Mouse (Mus musculus) adrenal gland, postnatal 14 days (tissue): ENCODE measurements around the gene Mtf2. TPM values are rescaled to one million over a fixed set of nuclear protein-coding genes. Genes with fewer than 3 reads are reported as not detected.
"Not testable (repeated sequence)": the region's sequence is repeated elsewhere in the genome, so short reads cannot be mapped to it uniquely, and the experiment has no call there.

Source experiments
- DNase-seq: peaks from one replicate; pipeline ENCODE4 v3.0.0; 2021; ENCODE audit warnings: mixed read lengths
- long read RNA-seq, 2 experiments: library from polyadenylated mRNA; stranded (forward); transcript quantifications; one replicate each; pipeline ENCODE4 v2.0.0; 2021
- total RNA-seq: library from RNA; stranded (reverse); gene quantifications from 2 replicates; pipeline ENCODE4 v1.2.3, GENCODE M21; 2021

The Mtf2 gene
- total RNA-seq: 22.7 and 27.9 TPM in 2 replicates
- long read RNA-seq, experiment 1, partial matches to known transcripts: 3 of 15 reads
- long read RNA-seq, experiment 1, other reads (novel, unspliced or antisense): 11 of 15 reads
- long read RNA-seq, experiment 2, full-length matches to known transcripts: 3 of 11 reads
- long read RNA-seq, experiment 2, partial matches to known transcripts: 3 of 11 reads
- long read RNA-seq, experiment 2, other reads (novel, unspliced or antisense): 5 of 11 reads

- DNase-seq: peak; percentile 97
Observed at GRCm38 (mm10) chr5:108065465-108066411, at the start of gene Mtf2. Gene Mtf2, plus strand, starts transcription at chr5:108065674.

- no peak for DNase-seq
Observed at GRCm38 (mm10) chr5:108017232-108017631, 48.2 kb upstream of the Mtf2 start.

DNA sequence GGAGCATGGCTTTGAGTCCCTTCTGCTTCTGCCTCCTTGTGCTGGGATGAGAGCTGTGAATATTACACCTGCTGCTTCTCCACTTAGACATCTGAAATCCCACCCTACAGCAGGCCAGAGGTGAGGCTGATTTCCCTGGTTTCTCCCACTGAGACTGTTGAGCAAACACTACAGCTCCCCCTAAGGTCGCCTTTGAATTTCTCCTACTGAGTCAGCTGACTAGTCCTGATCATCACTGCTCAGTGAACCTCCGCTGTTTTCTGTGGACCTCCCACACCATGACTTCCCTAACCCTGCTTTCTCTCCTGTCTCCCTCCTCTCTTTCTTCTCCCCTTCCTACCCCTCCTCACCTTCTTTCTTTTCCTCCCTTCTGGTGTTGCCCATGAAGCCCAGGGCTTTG lies 46.1 kb upstream of the Mtf2 start:
- no peak for DNase-seq

- DNase-seq: no peak
Observed at GRCm38 (mm10) chr5:108021346-108021745, 44.1 kb upstream of the Mtf2 start.

- no peak for DNase-seq
Observed at GRCm38 (mm10) chr5:108028230-108028629, 37.2 kb upstream of the Mtf2 start.

- DNase-seq: not testable (repeated sequence)
Observed at GRCm38 (mm10) chr5:108028797-108029536, 36.5 kb upstream of the Mtf2 start.

DNA sequence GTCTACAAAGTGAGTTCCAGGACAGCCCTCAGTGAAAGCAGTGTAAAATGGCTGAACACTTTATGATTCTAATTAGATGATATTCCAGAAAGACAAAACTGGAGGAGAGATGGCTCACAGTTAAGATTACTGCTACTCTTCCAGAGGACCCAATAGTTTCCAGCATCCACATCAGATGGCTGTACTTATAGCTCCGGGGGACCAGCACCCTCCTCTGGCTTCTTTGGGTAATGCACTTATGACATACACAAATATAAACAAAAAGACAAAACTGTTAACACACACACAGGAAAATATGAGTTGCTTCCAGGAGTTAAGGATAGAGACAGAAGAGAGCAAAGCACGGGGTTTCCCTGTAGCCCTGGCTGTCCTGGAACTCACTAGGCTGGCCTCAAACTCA lies 35.5 kb upstream of the Mtf2 start:
- peak; percentile 35 for DNase-seq

DNA sequence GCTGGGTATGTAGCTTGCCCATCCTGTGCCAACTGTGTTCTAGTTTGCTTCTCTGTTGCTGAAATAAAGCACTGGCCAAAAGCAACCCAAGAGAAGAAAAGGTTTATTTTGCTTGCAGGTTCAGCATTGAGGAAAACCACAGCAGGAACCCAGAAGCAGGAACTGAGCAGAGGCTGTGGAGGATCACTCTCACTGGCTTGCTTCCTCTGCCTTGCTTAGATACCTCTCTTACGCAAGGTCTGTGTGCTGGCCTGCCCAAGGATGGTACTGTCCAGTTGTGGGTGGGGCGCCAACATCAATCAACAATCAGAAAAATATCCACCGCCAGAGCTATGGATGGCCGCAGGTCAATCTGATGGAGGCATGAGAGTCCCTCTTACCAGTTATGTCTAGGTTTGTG lies 34.2 kb upstream of the Mtf2 start:
- no peak for DNase-seq

DNA sequence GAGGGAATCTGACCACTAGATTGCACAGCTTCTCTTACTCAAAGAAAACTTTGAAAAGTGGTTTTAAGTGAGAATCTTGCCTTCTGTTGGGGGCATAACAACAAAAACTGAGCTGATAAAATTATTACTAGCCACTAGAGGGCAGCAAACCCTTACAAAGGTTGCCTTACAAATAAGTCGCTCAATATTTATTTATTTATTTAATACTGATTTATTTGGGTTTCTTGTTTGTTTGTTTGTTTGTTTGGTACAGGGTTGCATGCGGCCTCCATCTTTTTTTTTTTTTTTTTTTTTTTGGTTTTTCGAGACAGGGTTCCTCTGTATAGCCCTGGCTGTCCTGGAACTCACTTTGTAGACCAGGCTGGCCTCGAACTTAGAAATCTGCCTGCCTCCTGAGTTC lies 31.3 kb upstream of the Mtf2 start:
- DNase-seq: no peak

- DNase-seq: no peak
Observed at GRCm38 (mm10) chr5:108035523-108035922, 30.0 kb upstream of the Mtf2 start.

GRCm38 (mm10) chr5:108042061-108042460 lies 23.4 kb upstream of the Mtf2 start:
- DNase-seq: no peak

DNA sequence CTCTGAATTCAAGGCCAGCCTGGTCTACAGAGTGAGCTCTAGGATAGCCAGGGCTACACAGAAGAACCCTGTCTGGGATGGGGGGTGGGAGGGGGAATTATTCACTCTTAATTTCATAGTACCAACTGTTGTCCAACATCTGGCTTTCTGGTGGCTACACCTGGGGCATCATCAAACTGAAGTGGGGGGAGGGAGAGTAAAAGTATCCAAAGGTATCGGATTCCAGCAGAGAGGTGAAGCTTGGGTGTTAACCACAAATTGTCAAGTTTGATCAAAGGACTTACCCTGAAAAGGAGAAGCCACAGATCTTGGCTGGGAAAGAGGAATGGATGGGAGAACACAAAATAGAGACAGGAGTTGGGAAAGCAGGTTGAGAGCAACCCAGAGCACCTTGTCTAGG lies 21.6 kb upstream of the Mtf2 start:
- no peak for DNase-seq

DNA sequence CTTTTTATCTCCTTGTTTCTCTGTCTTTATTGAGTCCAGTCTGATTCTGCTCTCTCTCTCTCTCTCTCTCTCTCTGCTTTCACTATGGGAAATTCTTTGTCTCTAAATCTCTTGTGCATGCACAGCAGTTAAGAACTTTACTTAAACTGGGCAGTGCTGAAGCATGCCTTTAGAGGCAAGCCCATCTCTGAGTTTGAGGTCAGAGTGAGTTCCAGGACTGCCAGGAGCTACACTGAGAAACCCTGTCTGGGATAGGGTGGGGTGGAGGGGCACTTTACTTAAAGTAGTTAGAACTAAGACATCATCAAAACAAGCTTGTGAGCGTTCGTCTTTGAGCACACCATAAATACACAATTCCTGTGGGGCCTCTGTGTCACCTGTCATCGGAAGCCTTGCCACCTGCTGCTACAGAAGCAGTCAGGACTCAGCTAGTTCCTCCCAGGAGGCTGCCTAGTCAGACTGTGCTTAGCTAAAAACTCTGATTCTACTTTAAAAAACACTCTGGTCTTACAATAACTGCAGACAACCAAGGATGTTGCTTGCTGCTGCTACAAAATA lies 15.7 kb upstream of the Mtf2 start:
- DNase-seq: no peak

DNA sequence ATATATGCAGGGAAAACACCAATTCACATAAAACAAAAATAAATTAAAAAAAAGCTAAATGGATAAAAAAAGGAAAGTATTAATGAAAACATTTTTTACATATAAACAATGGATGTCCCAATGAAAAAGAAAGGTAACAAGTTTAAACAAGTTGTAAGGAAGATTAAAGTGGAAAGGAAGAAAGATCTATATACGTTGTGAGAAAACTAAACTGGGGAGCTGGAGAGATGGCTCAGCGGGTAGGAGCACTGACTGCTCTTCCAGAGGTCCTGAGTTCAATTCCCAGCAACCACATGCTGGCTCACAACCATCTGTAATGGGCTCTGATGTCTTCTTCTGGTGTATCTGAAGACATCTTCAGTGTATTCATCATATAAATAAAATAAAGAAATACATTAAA lies 14.4 kb upstream of the Mtf2 start:
- DNase-seq: no peak

DNA sequence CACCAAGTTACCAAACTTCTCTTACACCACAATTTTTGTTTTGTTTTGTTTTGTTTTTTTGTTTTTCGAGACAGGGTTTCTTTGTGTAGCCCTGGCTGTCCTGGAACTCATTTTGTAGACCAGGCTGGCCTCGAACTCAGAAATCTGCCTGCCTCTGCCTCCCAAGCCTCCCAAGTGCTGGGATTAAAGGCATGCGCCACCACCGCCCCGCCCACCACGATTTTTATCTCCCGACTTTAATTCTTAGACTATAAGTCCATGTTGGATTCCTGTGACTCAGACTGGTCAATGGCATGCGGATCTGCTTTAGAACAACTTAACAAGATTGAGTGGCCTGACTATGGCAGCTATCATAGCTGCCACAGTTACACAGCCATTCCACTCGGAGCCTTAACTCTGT lies 13.7 kb upstream of the Mtf2 start:
- not testable (repeated sequence) for DNase-seq

- no peak for DNase-seq
Observed at GRCm38 (mm10) chr5:108052200-108052599, 13.3 kb upstream of the Mtf2 start.

DNA sequence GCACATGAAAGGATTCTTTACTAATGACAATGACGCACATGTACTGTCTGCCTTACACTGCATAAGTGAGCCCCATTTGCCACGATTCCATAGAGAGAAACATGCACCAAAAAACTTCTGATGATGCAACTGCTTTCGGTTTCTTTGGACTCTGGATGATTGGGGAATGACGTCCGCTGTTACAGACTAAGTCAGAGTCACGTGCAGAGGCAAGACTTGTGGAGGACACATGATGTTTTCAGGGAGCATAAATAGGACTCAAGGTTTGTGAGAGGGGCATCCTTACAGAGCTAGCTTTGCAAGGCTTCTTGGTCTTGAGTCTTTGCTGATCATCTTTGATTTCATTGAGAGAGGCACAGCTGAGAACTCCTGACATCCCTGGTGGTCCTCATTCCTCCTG lies 11.9 kb upstream of the Mtf2 start:
- no peak for DNase-seq

DNA sequence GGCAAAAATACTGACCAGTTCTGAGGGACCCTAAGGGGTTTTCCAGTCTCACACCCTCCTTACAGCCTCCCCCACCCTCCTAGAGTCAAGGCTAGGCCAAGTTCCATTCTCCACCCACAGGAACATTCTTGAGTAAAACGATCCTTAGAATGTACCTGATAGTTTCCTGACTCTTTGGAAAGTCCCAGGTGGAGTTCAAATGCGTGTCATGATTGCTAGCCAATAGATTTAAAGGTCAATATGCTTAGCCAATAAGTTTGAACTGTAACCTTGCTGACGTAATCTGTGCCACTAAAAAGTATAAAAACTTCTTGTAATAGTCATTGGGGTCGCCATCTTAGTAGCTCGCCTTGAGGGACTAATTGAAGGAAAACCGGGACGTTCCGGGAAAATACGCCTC lies 5.1 kb upstream of the Mtf2 start:
- no peak for DNase-seq

DNA sequence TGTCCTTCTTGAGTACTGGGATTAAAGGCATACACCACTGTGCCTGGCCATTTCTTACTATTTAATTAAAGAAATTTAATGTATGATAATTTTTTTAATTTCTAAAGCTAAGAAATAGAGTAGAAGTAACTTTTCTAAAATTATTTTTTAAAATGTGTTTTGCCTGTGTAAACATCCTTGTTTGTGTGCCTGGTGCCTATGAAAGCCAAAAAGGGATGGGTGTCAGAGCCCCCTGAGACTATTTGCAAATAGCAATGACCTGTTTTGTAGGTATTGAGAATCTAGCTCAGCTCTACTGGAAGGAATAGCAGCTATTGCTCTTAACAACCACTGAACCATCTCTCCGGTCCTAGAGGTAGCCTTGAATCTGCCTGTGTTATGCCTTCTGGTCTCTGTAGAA lies 6.8 kb downstream of the Mtf2 start:
- no peak for DNase-seq

- no peak for DNase-seq
Observed at GRCm38 (mm10) chr5:108076241-108076640, 10.8 kb downstream of the Mtf2 start.

DNA sequence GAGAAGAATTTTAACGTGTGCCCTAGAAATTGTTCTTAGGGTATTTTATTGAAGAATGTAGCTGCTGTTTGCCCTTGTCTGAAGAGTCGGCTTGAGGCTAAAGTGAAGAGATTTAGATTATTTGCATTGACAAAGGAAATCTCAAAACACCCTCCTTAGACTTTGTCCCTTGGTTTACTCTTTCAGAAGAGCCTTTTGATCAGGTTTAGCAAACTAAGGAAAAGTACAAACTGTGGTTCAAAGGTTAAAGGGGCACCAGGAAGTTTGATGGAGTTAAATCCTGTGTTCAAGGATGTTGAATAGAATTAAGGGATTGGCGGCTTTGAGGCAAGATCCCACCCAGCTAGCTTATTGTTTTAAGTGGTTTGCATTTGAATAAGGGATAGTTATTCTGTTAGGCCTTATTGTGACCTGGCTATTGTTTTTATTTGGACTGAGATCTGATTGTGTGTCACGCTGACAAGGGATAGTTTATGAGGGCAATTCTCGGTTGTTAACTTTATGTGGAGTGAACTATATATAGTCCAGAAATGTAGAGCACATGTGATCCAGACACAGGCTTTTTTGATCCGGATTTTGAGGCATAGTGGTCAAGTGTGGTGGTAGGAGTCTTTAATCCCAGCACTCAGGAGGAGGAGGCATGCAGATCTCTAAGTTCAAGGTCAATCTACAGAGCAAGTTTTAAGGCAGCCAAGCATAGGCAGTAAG lies 11.5 kb downstream of the Mtf2 start:
- no peak for DNase-seq

DNA sequence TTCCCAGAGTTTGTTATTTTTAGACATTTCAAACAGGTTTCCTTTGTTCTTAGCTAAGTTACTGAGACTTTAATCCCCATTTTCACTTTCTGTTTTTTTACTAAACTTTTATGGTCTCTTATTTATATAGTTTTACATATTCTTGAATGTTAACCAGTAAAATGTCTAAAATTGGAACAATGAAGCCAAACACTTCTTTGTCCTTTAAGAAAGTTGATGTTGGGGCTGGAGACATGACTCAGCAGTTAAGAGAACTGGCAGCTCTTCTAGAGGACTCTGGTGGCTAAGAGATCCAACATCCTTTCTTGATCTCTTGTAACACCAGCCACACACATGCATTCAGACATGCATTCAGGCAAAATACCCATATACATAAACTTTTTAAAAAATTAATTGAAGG lies 14.1 kb downstream of the Mtf2 start:
- DNase-seq: no peak
